Mouse (Mus musculus): ENCODE results near the gene Runx2.

Runx2 gene

DNA sequence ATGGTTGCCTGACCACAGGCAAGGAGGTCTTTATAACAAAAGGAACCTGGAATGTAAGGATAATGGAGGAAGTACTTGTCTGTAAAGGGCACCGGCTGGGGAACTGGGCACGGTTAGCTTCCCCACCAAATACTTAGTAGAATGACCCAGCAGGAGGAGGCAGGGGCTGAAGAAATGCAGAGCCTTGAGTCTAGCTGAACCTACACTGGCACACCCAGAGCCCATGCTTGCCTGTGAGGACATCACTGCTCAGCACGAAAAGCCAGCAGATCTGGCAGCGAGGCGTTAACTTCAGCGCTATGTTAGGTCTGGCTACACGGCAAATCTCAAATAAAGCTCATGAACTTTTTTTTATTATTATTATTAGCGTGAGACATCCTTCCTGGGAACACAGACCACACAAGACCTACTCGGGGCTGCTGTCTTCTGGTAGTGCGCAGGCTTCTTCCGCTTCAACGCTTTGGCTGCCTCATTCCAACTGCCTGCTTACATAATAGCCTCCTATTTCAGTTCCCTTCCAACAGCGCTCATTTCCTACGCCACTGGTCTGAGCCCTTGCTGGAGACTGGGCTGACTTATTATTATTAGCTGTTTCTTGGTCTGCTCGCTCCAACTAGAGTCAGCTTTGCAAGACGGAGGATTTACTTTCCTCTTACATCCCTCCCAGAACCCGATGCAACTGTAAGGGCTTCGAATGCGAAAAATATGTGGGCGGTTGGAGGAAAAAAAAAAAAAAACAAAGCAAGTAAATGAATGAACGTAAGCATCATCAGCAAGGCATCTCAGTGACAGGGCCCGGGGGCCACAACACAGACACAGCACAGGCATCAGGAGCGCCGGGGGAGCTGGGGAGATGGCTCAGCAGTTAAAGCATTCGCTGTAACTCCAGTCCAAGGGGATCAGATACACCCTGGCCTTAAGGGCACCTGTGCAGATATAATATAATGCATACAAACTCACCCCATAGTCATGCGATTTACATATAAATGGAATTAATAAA, 200.6 kb downstream of the Runx2 start:
- no peak for DNase-seq

DNA sequence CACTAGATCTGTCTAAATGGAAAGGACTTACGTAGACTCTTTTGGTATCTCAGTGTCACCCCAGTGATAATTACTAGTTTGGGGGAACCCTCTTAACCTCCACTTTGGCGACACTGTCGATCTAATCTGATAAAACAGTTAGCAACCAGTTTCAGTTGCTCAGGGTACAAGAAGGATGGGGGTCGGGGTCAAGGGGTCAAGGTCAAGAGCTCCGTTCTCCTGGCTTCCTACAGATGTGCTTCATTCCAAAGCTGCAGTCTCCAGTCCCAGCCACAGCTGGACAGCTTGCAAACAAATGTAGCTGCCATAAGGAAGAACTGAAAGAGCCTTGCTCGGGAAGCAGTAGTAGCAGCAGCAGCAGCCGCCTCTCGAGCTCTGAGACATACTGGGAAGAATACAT, 202.0 kb downstream of the Runx2 start:
- no peak for DNase-seq

DNA sequence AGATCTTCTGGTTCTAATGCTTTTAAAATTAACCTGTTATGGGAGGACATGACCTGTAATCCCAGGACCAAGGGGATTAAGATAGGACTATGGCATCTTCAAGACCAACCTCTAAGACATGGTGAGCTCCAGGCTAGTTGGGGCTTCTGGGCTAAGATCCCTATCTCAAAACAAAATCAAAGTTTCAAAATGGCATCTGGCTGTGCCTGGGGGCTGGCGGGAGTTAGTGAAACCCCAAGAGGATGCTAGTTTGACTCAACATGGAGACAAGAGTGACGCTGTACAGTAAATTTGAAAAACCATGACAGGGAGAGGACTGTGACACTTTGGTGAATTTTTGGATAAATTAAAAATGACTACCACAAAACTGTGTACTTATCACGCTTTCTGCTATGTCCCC, 202.6 kb downstream of the Runx2 start:
- DNase-seq: no peak

DNA sequence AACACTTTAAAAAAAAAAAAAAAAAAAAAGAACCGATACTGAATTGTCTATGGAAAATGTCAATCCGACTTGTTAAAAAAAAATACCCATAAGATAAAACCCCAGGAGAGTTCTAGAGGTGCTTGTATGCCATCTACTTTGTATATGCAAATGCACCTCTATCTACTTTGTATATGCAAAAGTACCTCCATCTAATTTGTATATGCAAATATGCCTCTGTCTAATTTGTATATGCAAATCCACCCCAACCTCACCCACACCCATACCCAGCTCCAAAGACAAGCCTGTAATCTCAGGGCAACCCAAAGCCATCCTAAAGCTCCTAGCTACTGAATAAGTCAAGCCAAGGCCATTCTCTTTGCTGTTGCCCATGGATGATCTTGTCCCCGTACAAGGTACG, 203.1 kb downstream of the Runx2 start:
- no peak for DNase-seq

GRCm38 (mm10) chr17:44610828-44611227, 203.8 kb downstream of the Runx2 start:
- no peak for DNase-seq

- no peak for DNase-seq
Measured at GRCm38 (mm10) chr17:44609897-44610641, 204.5 kb downstream of the Runx2 start.

DNA sequence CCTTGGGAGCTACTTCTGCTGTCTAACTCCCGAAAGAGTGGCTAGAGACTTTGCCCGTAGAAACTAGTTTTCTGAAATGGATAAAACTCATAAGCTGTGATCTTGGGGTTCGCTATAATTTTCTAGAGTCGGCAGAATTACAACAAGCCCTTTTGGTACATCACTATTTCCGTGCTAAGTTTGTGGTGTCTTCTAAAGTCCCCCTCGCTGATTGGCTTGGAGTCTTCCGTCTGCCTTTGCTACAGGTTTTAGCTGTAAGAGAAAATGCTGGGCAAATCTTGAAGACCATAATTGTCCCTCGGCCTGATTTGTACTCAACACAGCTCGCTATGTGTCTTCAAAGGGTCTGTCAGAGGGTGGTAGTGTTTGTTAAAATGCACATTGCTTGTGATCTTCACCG, 205.2 kb downstream of the Runx2 start:
- no peak for DNase-seq

GRCm38 (mm10) chr17:44608907-44609306, 205.7 kb downstream of the Runx2 start:
- no peak for DNase-seq

DNA sequence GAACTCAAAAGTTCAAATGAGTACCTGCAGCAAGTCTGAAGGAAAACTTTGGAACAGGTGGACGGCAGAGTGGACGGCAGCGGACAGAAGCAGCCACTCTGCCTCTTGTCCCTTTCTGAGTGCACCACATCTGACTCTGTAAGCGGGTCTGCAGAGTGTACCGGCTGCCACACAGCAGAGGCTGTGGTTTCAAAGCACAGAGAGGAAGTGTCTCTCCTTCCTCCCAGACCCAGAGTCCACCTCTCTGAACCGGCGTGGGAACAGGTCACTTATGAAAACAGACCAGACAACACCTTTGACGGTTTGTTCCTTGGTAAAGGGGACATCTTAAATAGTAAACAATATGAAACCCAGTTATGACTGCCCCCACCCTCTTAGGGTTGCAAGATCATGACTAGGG, 207.2 kb downstream of the Runx2 start:
- DNase-seq: no peak

GRCm38 (mm10) chr17:44606245-44606644, 208.4 kb downstream of the Runx2 start:
- DNase-seq: no peak

DNA sequence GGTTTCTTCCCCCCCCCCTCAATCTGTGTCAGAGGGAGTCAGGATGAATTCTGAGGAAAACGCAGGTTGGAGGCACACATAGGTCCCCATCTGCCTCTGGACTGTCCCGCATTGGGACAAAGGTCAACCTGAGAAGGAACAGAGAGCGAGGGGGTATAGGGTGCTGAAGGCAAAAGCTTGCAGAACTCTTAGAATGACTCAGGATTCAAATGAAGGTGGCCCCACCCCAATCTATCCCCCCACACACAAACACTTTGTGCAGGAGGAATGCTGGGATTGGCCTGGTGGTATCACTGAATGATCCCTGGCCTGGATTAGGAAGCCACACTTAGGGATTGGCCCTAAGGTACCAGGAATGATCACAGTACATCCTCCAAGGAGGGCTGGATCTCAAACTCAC, 208.8 kb downstream of the Runx2 start:
- no peak for DNase-seq

- DNase-seq: no peak
Measured at GRCm38 (mm10) chr17:44603170-44603569, 211.4 kb downstream of the Runx2 start.

DNA sequence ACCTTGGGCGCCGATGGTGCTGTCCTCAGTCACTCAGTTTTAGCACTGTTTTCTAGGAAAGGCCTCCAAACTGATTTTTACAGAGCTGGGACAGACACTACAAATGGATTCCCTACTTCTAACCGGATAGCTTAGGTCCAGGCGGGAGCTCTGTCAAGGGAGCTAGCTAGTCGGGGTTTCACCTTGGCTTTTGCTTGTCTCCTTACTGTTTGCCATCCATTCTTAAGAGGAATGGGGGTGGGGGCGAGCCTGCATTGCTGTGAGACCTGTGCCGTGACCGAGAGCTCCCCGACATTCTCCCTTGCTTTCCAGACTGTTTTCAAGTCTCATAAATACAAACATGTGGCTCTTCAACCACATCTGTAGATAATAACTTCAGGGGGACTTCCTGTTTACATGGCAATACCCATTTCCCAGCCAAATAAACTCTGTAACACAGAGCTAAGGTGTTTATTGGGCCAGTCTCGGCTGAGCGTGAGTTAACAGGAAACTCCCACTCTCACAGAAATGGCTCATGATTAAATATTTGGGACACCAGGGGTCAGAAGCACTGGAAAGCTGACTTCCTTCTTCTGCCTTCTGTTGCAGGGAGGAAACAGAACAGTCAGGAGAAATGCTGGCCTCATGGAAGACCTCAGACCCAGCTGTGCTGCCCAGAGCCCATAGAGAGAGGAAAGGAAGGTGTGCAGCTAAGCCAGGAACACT, 213.1 kb downstream of the Runx2 start:
- DNase-seq: no peak

DNA sequence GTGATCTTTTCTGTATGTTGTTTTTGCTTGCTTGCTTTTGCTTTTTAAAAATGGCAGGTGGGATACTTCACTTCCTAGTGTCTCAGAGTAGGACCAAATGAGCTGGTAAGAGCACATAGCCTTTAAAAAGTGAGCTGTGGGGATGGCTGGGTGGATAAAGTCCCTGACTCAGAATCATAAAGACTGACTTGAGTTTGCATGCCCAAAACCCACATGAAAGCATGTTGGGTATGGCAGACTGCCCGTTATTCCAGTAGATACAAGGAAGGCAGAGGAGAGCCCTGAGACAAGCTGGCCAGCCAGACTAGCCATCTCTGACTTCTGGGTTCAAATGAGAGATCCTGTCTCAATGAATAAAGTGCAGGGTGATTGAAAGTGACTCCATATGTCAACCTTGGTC, 214.7 kb downstream of the Runx2 start:
- no peak for DNase-seq

DNA sequence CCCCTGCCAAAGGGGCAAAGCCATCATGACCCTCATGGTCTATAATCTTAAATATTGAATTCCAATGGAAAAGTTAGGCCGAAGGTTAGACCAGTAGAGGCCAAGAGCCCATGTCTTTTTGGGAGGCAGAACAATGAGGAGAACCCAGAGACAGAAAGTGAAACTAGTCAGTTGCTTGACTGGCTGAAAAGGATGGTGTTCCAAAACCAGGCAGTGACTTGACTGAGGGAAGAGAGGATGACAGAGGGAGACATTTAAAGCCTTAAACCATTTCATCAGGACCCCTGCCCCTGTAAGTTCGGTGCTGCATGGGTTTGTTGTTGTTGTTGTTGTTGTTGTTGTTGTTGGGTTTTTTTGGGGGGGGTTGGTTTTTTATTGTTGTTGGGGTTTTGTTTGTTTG, 215.5 kb downstream of the Runx2 start:
- no peak for DNase-seq

DNA sequence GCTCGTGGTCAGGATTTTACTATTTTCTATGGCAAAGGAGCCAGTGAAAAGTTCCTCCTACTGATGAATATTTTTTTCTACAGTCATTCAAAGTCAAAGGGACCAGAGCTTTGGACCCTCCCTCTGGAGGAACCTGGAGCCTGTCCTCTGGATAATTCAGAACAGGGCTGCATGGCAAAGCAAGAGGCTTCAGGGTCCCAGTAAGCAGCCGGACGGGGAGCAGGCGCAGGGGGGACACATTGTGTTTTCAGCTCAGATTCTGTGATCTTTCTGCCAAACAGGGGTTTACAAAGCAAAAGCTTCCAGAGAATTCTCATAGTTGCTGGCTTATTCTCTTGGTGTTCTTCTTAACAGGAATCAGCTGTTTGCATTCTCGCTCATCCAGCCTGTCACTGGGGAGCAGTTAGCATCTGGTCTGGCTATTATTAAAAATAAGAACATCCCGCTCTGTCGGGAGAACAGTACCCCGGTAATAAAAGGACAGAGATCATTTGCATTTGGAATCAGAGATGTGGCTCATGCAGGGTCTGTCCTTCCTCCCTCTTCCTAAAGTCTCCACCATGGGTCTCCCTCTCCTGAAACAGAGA, 216.6 kb downstream of the Runx2 start:
- DNase-seq: no peak

GRCm38 (mm10) chr17:44592737-44593090, 221.9 kb downstream of the Runx2 start:
- DNase-seq: no peak

- no peak for DNase-seq
Measured at GRCm38 (mm10) chr17:44592067-44592736, 222.4 kb downstream of the Runx2 start.

GRCm38 (mm10) chr17:44588470-44588869, 226.1 kb downstream of the Runx2 start:
- no peak for DNase-seq

GRCm38 (mm10) chr17:44588020-44588419, 226.6 kb downstream of the Runx2 start:
- no peak for DNase-seq

DNA sequence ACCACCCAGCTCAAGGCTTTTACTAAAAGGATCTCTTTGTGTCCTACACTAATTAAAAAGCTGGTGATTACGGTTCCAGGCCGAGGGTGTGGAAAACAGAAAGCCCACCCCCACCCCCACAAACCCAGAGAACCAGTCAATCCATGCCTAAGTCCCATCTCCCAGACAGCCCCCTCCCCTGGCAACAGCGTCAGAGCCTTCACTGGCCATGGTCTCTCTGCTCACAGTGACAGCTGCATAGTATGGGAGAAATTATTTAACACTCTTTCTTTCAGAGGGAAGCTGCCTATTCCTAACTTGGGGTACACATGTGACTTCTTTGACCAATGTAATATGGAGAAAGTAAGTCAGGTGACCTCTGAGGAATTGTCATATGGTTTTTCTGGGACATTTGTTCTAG, 228.4 kb downstream of the Runx2 start:
- DNase-seq: no peak

DNA sequence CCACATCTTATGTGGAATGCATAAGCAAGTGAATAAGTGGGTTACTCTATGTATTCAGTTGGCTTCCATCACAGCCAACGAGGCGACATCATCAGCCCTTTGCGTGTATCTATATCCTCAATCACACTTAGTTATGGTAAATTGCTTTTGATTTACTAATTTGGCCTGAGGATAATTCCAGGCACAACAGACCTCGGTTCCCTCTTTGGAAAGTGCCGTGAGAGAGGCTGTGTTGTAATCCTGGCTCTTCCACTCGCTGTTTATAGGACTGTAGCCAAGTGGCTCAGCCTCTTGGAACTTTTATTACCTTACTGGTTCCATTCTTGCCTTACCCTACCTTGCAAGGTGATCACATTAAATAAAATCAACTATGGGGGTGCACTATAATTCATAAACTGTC, 229.8 kb downstream of the Runx2 start:
- DNase-seq: no peak
